Mouse (Mus musculus) heart, postnatal 14 days (tissue): ENCODE results near the gene Prss44. TPM values are rescaled to one million over a fixed set of nuclear protein-coding genes. Genes with fewer than 3 reads are reported as not detected.
"Not testable (repeated sequence)": the region's sequence is repeated elsewhere in the genome, so short reads cannot be mapped to it uniquely, and the experiment has no call there.

Experiments used
- DNase-seq, 2 experiments: peaks; one replicate each; pipeline ENCODE4 v3.0.0; 2021 to 2022
- intact Hi-C: fragments of 180-260 bp; cut with DNase I; formaldehyde crosslinking; loops from one replicate; pipeline ENCODE4 v1.15.1; 2025
- long read RNA-seq, 2 experiments: library from polyadenylated mRNA; stranded (forward); transcript quantifications; one replicate each; pipeline ENCODE4 v2.0.0; 2021
- total RNA-seq, 2 experiments: library from RNA; stranded (reverse); gene quantifications; 2 replicates each; pipeline ENCODE4 v1.2.3; 2021

Prss44 gene
- total RNA-seq: not detected
- long read RNA-seq, experiment 1: 0 reads
- long read RNA-seq, experiment 2: 0 reads

- no peak for DNase-seq
- intact Hi-C loops: no loop called here
Observed at GRCm38 (mm10) chr9:110813789-110814188, at the start of gene Prss44. Gene Prss44, plus strand, starts transcription at chr9:110813994.

DNA sequence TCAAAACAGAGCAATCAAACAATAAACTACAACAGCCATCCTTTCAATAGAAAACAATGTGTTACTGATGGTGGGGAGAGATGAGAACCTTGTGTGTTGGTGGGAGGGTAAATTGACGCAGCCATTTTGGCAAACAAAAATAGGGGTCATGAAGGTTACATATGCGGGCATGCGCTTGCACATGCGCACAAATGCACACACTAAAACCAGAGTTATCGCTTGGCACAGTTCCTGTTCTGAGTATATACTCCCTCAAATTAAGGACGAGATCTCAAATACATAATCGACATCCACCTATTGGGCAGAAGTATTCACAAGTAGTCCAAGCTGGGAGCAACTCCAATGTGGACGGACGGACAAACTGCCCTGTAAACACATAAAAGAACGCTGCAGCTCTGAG is 41.5 kb upstream of the Prss44 start:
- intact Hi-C loops: no loop called here

DNA sequence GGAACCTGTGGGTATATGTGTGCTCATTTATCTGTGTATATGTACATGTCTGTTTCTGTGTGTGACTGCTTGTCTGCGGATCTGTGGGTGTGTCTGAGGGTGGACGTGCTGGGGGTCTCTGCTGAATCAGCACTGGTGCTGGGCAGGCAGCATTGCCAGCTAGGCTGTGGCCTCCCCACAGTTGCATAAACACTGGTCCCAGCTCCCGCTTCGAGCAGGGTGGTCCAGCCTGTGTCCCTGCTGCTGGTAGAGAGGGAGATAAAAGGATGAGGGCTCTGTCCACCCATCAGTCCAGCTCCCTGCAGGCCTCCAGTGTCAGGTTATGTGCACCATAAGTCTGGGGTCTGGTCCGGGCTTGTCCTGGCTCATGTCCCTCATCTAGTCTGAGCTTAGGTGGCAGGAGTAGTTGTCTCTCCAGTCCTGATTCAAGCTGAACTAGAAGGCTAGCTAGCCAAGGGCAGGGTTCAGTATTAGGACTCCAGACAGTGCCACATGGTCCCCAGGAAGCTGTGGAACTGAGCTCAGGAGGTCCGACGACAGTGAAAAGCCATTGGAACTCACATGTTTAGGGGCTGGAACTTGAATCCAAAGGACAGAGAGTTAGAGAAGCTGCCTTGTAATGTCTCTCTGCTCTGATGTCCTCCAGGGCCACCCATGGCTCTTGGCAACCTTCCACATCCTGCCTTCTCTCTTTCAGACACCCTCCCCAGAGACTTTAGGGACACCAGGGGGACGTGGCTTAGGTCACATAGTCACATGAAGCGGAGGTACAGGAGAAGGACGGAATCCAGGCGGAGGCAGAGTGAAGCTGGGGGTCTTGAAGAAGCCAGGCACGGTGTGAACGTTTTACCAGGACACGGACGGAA is 39.2 kb upstream of the Prss44 start:
- intact Hi-C loops: loop anchor here (5.0 kb wide), 1 partner anchor 42 kb away; no protein-coding TSS in a partner anchor
- peak in 1 of 2 experiments; percentile 60 for DNase-seq

More for the DNA sequence above, 41.5 kb upstream of the Prss44 start:
- no peak for DNase-seq

GRCm38 (mm10) chr9:110775269-110776022 is 38.3 kb upstream of the Prss44 start:
- no peak for DNase-seq
- intact Hi-C loops: loop anchor here (5.0 kb wide), 1 partner anchor 43 kb away; no protein-coding TSS in a partner anchor

- intact Hi-C loops: loop anchor here (5.0 kb wide), 1 partner anchor 46 kb away; no protein-coding TSS in a partner anchor
- DNase-seq: no peak
Observed at GRCm38 (mm10) chr9:110778100-110778499, 35.7 kb upstream of the Prss44 start.

DNA sequence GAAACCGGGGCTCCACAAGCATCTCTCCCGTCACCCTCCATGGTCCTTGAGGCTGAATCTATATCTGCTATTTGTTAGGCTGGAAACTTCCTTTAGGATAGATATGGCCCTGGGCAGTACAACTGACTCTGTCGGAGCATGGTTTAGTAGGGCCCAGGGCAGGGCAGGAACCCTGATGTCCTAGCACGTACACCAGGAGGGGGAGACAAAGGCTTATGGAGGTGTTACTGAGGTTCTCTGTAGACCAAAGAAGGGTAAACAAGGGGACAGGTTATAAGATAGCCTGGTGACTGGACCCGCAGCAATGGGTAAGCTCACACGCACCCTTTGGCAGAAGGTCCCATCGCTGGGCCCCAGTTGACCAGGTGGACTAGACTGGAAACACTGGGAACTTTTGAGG is 35.2 kb upstream of the Prss44 start:
- DNase-seq: no peak
- intact Hi-C loops: loop anchor here (5.0 kb wide), 1 partner anchor 46 kb away; no protein-coding TSS in a partner anchor

GRCm38 (mm10) chr9:110779242-110779913 is 34.4 kb upstream of the Prss44 start:
- intact Hi-C loops: loop anchor here (5.0 kb wide), 1 partner anchor 47 kb away; no protein-coding TSS in a partner anchor
- no peak for DNase-seq

DNA sequence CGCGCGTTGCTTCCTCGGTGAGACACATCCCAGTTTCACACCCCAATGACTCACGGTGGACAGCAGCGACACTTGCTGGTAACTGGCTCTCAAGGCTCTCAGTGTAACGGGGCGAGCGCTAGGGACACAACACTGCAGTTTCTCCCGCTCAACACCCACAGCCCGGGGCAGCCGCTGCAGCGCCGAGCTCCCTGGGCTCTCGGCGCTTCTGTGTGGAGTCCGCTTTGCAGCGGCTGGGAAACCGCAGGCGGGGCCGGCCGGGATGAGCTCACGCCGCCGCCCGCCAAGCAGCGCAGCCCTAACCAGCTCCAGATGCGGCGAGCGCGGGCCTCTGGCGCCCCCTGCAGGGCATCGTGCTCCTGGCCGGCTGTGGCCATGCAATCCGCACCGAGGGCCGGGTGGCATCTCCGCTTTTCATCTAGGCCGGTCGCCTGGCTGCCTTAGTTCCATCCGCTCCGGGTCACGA is 32.5 kb upstream of the Prss44 start:
- DNase-seq: peak; percentile 98 to 99
- intact Hi-C loops: loop anchor here (1.0 to 10.0 kb wide), 8 partner anchors 22 to 370 kb away; partner anchors contain the start of gene Lrrc2

- intact Hi-C loops: loop anchor here (1.0 to 10.0 kb wide), 8 partner anchors 23 to 371 kb away; partner anchors contain the start of gene Lrrc2
- peak; percentile 90 to 92 for DNase-seq
Observed at GRCm38 (mm10) chr9:110781731-110782130, 32.1 kb upstream of the Prss44 start.

- DNase-seq: no peak
- intact Hi-C loops: loop anchor here (5.0 to 10.0 kb wide), 5 partner anchors 89 to 339 kb away; partner anchors contain the start of gene Lrrc2
Observed at GRCm38 (mm10) chr9:110783611-110784010, 30.2 kb upstream of the Prss44 start.

DNA sequence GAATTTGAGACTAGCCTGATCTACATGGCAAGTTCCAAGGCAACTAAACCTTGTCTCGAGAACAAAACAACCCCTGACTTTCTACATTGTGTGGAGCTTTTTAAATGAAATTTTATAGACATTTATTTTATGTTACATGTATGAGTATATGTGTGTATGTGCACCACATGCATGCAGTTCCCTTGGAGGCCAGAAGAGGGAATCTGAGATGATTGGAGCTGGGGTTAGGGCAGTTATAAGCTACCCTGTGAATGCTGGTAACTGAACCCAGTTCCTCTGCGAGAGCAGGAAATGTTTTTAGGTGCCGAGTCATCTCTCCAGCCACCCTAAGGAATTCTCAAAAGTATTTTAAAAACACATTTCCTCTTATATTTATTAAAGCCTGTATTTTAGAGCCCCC is 25.6 kb upstream of the Prss44 start:
- DNase-seq: no peak
- intact Hi-C loops: loop anchor here (10.0 kb wide), 2 partner anchors 297 to 343 kb away; no protein-coding TSS in a partner anchor

GRCm38 (mm10) chr9:110790462-110790861 is 23.3 kb upstream of the Prss44 start:
- DNase-seq: no peak

DNA sequence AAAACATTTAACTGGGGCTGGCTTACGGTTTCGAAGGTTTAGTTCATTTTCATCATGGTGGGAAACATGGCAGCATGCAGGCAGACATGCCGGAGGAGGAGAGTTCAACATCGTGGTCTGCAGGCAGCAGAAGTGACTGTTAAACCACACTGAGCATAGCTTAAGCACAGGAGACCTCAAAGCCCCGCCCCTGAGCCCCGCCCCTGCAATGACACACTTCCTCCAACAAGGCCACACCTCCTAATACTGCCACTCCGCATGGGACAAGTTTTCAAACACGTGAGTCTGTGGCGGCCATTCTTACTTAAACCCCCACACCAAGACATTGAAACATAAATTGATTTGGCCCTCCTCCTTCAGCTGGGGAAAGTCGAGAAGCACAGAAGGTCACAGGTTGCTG is 16.8 kb upstream of the Prss44 start:
- intact Hi-C loops: no loop called here
- no peak for DNase-seq

More at GRCm38 (mm10) chr9:110790462-110790861, 23.3 kb upstream of the Prss44 start:
- intact Hi-C loops: no loop called here

GRCm38 (mm10) chr9:110797866-110798265 is 15.9 kb upstream of the Prss44 start, which contains the start of gene Prss42:
Gene Prss42, plus strand, starts transcription at chr9:110798166.
- intact Hi-C loops: no loop called here
- DNase-seq: no peak

DNA sequence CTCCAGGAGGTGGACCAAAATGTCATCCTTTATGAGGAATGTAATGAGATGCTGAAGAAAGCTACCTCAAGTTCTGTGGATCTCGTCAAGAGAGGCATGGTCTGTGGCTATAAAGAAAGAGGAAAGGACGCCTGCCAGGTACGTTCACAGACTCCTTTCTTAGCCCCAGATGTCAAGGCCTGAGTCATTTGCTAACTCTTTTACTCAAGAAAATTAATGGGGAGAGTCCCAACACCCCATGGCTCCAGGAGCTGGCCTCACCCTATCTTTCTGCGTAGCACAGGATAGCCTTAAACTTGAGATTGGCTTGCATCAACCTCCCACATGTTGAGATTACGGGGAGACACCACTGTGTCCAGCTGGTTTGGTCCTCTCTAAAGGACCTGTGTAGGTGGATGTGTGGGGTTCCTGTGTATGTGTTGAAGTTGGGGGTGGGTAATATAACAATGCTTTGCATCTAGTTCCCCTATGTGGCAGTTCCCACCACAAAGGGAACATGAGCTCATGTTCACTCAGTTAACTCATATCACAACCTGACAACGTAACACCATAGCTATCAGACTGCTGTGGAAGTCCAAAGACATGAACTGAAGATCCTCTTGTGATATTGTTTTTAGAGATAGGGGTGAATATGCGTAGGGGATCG is 12.8 kb upstream of the Prss44 start:
- no peak for DNase-seq
- intact Hi-C loops: no loop called here

DNA sequence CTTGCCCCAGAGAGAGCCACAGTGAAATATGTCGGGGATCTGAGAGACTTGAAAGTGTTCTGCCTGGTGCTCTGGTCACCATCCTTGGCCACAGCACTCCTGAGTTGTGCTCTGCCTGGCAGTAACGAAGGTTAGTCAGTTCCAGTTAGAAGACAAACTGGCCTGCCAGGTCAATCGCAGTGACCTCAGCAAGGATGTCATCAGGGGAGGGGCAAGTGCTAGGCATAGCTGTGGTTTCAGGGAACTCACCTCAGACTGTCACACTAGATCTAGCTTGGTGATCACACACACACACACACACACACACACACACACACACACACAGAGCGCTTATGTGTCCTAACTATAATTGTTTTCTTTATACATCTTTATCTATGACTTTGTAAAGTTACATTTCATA is 10.5 kb upstream of the Prss44 start:
- DNase-seq: no peak
- intact Hi-C loops: no loop called here

GRCm38 (mm10) chr9:110810051-110810450 is 3.7 kb upstream of the Prss44 start:
- no peak for DNase-seq
- intact Hi-C loops: no loop called here

DNA sequence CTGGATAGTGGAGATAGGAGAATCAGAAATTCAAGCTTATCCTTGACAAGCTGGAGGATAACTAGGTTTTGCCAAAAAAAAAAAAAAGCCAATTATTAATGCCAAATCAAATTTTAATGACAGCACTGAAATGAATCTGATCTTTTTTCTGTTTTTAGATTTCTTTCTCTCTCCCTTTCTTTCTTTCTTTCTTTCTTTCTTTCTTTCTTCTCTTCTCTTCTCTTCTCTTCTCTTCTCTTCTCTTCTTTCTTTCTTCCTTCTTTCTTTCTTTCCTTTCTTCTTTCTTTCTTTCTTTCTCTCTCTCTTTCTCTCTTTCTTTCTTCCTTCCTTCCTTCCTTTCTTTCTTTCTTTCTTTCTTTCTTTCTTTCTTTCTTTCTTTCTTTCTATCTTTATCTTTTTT is 6.8 kb downstream of the Prss44 start:
- DNase-seq, intact Hi-C loops: not testable (repeated sequence)

DNA sequence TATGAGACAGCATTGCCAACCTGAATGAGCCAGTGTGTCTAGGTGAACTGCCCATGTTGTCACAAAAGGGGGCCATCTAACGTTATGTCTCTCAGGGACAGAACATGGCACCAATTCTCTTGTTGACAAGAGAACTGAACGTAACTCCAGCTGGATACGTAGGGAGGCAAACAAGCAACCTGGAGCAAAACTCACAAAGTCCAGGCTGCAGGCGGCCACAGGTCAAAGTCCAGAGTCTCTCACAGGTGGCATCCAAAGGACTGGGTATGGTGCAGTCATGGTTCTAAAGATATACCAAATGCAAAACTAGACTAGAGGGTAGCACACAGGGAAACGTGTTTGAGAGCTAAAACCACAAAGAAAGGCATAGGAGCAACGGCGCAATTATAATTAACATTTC is 7.6 kb downstream of the Prss44 start:
- intact Hi-C loops: no loop called here
- no peak for DNase-seq
